In genomic region chr10:68090544-68090943, GRCm38 (mm10) we compare ENCODE assay signal across 13 mouse cellular contexts.
A peak's percentile ranks its signal among the peaks of the same experiment; 100 is the strongest.
DNase-seq lines count a peak whose midpoint lies in the region; ATAC-seq and TF ChIP-seq lines count a peak whose summit lies in the region.
"Had no signal": no experiment of that assay in that cellular context is flagged by ENCODE, and none has a peak within 500 bp of the region (broad histone marks: within the 10 kb centered on the region; RNA-seq: fewer than 3 reads in every experiment).

No protein-coding gene starts in this region.

- intact Hi-C loops in gastrocnemius, adult 2 months (cut with DNase I) = loop anchor here (5.0 kb wide), 1 partner anchor 37 kb away; no protein-coding TSS in a partner anchor

- peaks cover 13% of the 10 kb centered on the region for H3K4me1 ChIP-seq in kidney, embryonic 15.5 days
- 0 out of 2 replicates have a peak, but pooled peaks cover 11% of the 10 kb centered on the region for H3K4me1 ChIP-seq in kidney, adult 2 months (ENCODE audit: control insufficient read depth, insufficient read depth, low read length)
- no peaks in the 10 kb centered on the region for H3K4me1 ChIP-seq in small intestine, adult 2 months (ENCODE audit: control insufficient read depth, insufficient read depth, insufficient read length, low read length)
- no peaks in the 10 kb centered on the region for H3K4me1 ChIP-seq in forebrain, embryonic 15.5 days

- 41% methylated on average over 3 of the region's 3 CpGs for WGBS in kidney, embryonic 15.5 days
- 39% methylated on average over 3 of the region's 3 CpGs for WGBS in kidney, adult 2 months
- WGBS in small intestine, adult 2 months = 35% methylated on average over 3 of the region's 3 CpGs
- WGBS in forebrain, embryonic 15.5 days = 89% methylated on average over 3 of the region's 3 CpGs

- H3K9ac ChIP-seq in kidney, embryonic 15.5 days = no peak overlapping the region
- H3K9ac ChIP-seq in forebrain, embryonic 15.5 days (replicated peaks) = no peak overlapping the region
- H3K9ac ChIP-seq: liver, embryonic 15.5 days had no signal

- peak overlapping the region; percentile 84 for H3K27ac ChIP-seq in gastrocnemius, adult 2 months
- peak overlapping the region; percentile 24 for H3K27ac ChIP-seq in kidney, embryonic 15.5 days
- no peak overlapping the region; the same call in 1 of the 2 replicates for H3K27ac ChIP-seq in kidney, adult 2 months (ENCODE audit: insufficient read depth, low read depth, low read length)
- peak overlapping the region; percentile 40; the same call in 1 of the 2 replicates for H3K27ac ChIP-seq in small intestine, adult 2 months (ENCODE audit: insufficient read depth, low read depth, low read length)
- no peak overlapping the region for H3K27ac ChIP-seq in forebrain, embryonic 15.5 days (replicated peaks)
- H3K27ac ChIP-seq: limb, embryonic 10.5 days; liver, embryonic 15.5 days; midbrain, embryonic 10.5 days had no signal

- TF ChIP-seq CTCF in gastrocnemius, adult 2 months (IDR thresholded peaks at IDR 0.05) = no peak
- TF ChIP-seq CTCF in kidney, adult 2 months (conservative IDR thresholded peaks at IDR 0.05; ENCODE audit: insufficient read depth, insufficient read length, low read depth, low read length) = no peak
- TF ChIP-seq CTCF in small intestine, adult 2 months (IDR thresholded peaks at IDR 0.05; ENCODE audit: extremely low read depth, insufficient read length, insufficient replicate concordance, low read depth, low read length) = no peak

- TF ChIP-seq POLR2A in kidney, adult 2 months (IDR thresholded peaks at IDR 0.05; ENCODE audit: low read depth, low read length) = no peak
- no peak for TF ChIP-seq POLR2A in small intestine, adult 2 months (IDR thresholded peaks at IDR 0.05; ENCODE audit: low read depth, low read length)

- no peak for DNase-seq in gastrocnemius, adult 2 months
- DNase-seq in gastrocnemius, postnatal 25 days = no peak
- no peak for DNase-seq in kidney, adult 2 months
- peak; percentile 50 for DNase-seq in lung, postnatal 25 days (ENCODE audit: low spot score)
- DNase-seq in lung, adult 18-20 months = no peak
- DNase-seq: layer of hippocampus, postnatal 36 days; thymus, postnatal 4 days had no signal

- H3K27me3 ChIP-seq in kidney, embryonic 15.5 days = no peaks in the 10 kb centered on the region
- H3K27me3 ChIP-seq in kidney, adult 2 months (replicated peaks; ENCODE audit: control insufficient read depth, insufficient read depth, low read length) = no peaks in the 10 kb centered on the region
- no peaks in the 10 kb centered on the region for H3K27me3 ChIP-seq in small intestine, adult 2 months (ENCODE audit: control insufficient read depth, insufficient read depth, low read length)
- no peaks in the 10 kb centered on the region for H3K27me3 ChIP-seq in forebrain, embryonic 15.5 days
- H3K27me3 ChIP-seq: liver, embryonic 15.5 days had no signal

- H3K4me3 ChIP-seq in gastrocnemius, adult 2 months = no peak overlapping the region
- H3K4me3 ChIP-seq in kidney, embryonic 15.5 days (replicated peaks) = no peak overlapping the region
- H3K4me3 ChIP-seq in kidney, adult 2 months (ENCODE audit: insufficient read depth, low read depth, low read length) = no peak overlapping the region
- H3K4me3 ChIP-seq in small intestine, adult 2 months (ENCODE audit: low read depth, low read length) = no peak overlapping the region
- no peak overlapping the region for H3K4me3 ChIP-seq in forebrain, embryonic 15.5 days
- H3K4me3 ChIP-seq: limb, embryonic 10.5 days; liver, embryonic 15.5 days; midbrain, embryonic 10.5 days had no signal

- H3K9me3 ChIP-seq in kidney, embryonic 15.5 days (replicated peaks) = no peaks in the 10 kb centered on the region
- no peaks in the 10 kb centered on the region for H3K9me3 ChIP-seq in forebrain, embryonic 15.5 days
- H3K9me3 ChIP-seq: limb, embryonic 10.5 days; liver, embryonic 15.5 days; midbrain, embryonic 10.5 days had no signal

- H3K4me2 ChIP-seq in kidney, embryonic 15.5 days = no peak overlapping the region
- H3K4me2 ChIP-seq in forebrain, embryonic 15.5 days (replicated peaks) = no peak overlapping the region
- H3K4me2 ChIP-seq: liver, embryonic 15.5 days had no signal

- peaks cover 31% of the 10 kb centered on the region for H3K36me3 ChIP-seq in kidney, embryonic 15.5 days
- H3K36me3 ChIP-seq in kidney, adult 2 months (ENCODE audit: control insufficient read depth, insufficient read depth, low read length) = peaks cover 2% of the 10 kb centered on the region
- H3K36me3 ChIP-seq in small intestine, adult 2 months (ENCODE audit: control insufficient read depth, insufficient read depth, low read length) = peaks cover 6% of the 10 kb centered on the region
- H3K36me3 ChIP-seq in forebrain, embryonic 15.5 days = no peaks in the 10 kb centered on the region
- H3K36me3 ChIP-seq: liver, embryonic 15.5 days; midbrain, embryonic 10.5 days had no signal

- ATAC-seq in kidney, embryonic 15.5 days (replicated peaks; ENCODE audit: low FRiP score) = no peak
- no peak for ATAC-seq in forebrain, embryonic 15.5 days (replicated peaks)

Comparison
In these comparisons a context has a peak if more than half of its experiments do, and no peak if none do; other contexts are left out.
1. H3K27ac ChIP-seq: peak in gastrocnemius, adult 2 months (single experiment), kidney, embryonic 15.5 days (single experiment) and small intestine, adult 2 months (single experiment); none in kidney, adult 2 months (single experiment) and forebrain, embryonic 15.5 days (single experiment).